Mouse (Mus musculus): ENCODE results near the gene Ppm1h. TPM values are rescaled to one million over a fixed set of nuclear protein-coding genes. Genes with fewer than 3 reads are reported as not detected.

Ppm1h gene
- polyA plus RNA-seq, 1 experiment from 2014 or later = 4.9 TPM

DNA sequence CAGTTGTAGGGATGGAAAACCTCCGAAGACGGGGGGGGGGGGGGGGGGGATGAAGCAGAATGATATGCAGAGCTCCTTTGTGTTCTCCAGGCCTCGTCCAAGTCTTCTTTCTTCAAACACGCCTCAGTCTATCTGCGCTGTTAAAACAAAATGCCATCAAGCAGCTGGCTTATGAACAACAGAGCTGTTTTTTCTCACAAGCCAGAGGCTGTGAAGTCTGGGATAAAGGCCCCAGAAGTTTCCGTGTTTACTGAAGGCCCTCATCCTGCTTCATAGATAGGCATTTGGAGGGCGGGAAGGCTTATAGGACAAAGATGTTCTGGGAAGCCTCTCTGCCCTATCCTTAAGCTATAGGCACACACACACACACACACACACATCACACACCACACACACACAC, 181.5 kb downstream of the Ppm1h start:
- peaks cover 30 to 35% of the 10 kb centered on the region in 2 experiments for H3K4me1 ChIP-seq (ENCODE audit: control insufficient read depth in 2 of 2, insufficient read depth in 2 of 2, low read length in 2 of 2)
- H3K9me3 ChIP-seq (ENCODE audit: control insufficient read depth, low read length) = no peaks in the 10 kb centered on the region
- no peaks in the 10 kb centered on the region for H3K36me3 ChIP-seq (ENCODE audit: control insufficient read depth, insufficient read depth, low read length)
- no peaks in the 10 kb centered on the region for H3K27me3 ChIP-seq (ENCODE audit: control insufficient read depth, insufficient read depth, low read length)
- H3K4me2 ChIP-seq (ENCODE audit: low read length) = no peak overlapping the region
- ATAC-seq (ENCODE audit: insufficient number of reproducible peaks, insufficient read depth, low FRiP score, low read depth) = no peak
- H3K27ac ChIP-seq (replicated peaks in 1 of 2; ENCODE audit: control insufficient read depth in 1 of 2, insufficient read depth in 1 of 2, low read depth in 2 of 2, low read length in 2 of 2) = peak overlapping the region; percentile 41 to 81; a peak in 2 of 4 replicates
- no peak overlapping the region for H3K9ac ChIP-seq (ENCODE audit: low read length)
- WGBS = 45% methylated on average over 7 of the region's 7 CpGs
- no peak overlapping the region for H3K4me3 ChIP-seq (ENCODE audit: control insufficient read depth in 1 of 2, insufficient read depth in 1 of 2, low read depth in 1 of 2, low read length in 2 of 2)

DNA sequence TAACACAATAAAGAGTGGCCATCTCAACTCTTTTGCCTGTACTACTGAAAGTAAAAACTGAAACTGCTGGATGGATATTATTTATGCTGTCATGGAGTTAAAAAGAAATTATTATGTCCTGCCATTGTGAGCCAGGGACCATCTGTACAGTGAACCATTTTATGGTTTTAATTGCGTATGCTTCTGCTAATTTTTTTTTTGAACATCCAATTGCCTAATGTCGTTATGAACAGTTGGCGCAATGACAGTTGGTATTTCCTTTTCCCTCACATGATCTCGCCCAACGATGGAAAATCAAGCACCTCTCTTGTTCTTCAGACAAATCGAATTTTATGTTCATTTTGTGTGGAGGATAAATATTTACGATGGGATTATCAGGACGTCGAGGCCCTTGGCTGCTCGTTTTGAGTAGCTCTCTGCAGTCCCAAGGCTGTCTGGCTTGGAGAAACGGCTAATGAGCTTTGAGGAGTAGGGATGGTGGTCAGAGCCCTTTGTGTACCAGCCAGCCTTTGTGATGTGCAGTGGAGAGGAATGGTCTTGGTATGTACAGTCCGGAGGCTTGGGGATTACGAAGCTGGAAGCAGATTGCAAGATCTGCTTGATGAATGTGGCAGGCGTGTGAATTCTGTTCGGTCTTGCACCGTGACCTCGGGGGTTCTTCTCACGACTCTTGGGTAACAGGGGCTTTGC, 183.3 kb downstream of the Ppm1h start:
- Histone ChIP-seq H3K4me2 (ENCODE audit: low read length) (no peak overlapping the region), H3K9me3 (ENCODE audit: control insufficient read depth, low read length) (no peaks in the 10 kb centered on the region), H3K9ac (ENCODE audit: low read length) (no peak overlapping the region), H3K36me3 (ENCODE audit: control insufficient read depth, insufficient read depth, low read length) (no peaks in the 10 kb centered on the region), H3K27ac (replicated peaks in 1 of 2; ENCODE audit: control insufficient read depth in 1 of 2, insufficient read depth in 1 of 2, low read depth in 2 of 2, low read length in 2 of 2) (no peak overlapping the region), H3K4me1 (ENCODE audit: control insufficient read depth in 2 of 2, insufficient read depth in 2 of 2, low read length in 2 of 2) (peaks cover 16 to 18% of the 10 kb centered on the region in 2 experiments), H3K27me3 (ENCODE audit: control insufficient read depth, insufficient read depth, low read length) (no peaks in the 10 kb centered on the region), H3K4me3 (ENCODE audit: control insufficient read depth in 1 of 2, insufficient read depth in 1 of 2, low read depth in 1 of 2, low read length in 2 of 2) (no peak overlapping the region)
- 91% methylated on average over 18 of the region's 18 CpGs for WGBS
- no peak for ATAC-seq (ENCODE audit: insufficient number of reproducible peaks, insufficient read depth, low FRiP score, low read depth)

DNA sequence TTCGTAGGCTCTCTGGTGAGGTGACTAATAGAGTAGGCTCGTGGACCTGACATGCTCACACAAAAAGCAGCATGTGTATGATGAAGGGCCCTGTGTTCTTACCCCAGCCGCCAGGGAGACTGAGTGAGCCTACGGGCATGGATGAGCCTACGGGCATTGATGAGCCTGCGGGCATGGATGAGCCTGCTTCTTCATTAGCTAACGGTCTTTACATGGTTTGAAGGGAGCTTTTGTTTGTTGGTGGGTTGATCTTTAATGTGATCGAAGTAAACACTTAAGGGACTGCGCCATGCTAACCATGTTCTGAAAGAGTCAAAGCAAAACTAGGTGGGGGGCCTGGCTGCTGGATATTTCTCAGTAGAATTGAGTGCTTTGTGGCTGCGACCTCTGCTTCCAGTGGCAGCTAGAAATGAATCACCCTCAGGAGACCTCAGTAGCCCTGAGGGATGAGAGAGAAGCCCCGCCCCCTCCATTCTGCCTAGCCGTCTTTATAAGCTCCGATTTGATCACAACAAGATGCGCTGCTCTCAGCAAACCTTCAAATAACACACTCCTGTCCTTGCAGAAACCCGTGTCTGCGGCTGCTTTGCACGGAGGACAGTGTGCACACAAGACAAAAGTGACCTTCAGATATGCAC, 183.9 kb downstream of the Ppm1h start:
- no peak for ATAC-seq (ENCODE audit: insufficient number of reproducible peaks, insufficient read depth, low FRiP score, low read depth)
- H3K27ac ChIP-seq (replicated peaks in 1 of 2; ENCODE audit: control insufficient read depth in 1 of 2, insufficient read depth in 1 of 2, low read depth in 2 of 2, low read length in 2 of 2) = no peak overlapping the region
- H3K9me3 ChIP-seq (ENCODE audit: control insufficient read depth, low read length) = no peaks in the 10 kb centered on the region
- H3K4me3 ChIP-seq (ENCODE audit: control insufficient read depth in 1 of 2, insufficient read depth in 1 of 2, low read depth in 1 of 2, low read length in 2 of 2) = no peak overlapping the region
- H3K4me1 ChIP-seq (ENCODE audit: control insufficient read depth in 2 of 2, insufficient read depth in 2 of 2, low read length in 2 of 2) = peaks cover 16 to 18% of the 10 kb centered on the region in 2 experiments
- 86% methylated on average over 17 of the region's 17 CpGs for WGBS
- H3K4me2 ChIP-seq (ENCODE audit: low read length) = no peak overlapping the region
- H3K9ac ChIP-seq (ENCODE audit: low read length) = no peak overlapping the region
- H3K27me3 ChIP-seq (ENCODE audit: control insufficient read depth, insufficient read depth, low read length) = no peaks in the 10 kb centered on the region
- H3K36me3 ChIP-seq (ENCODE audit: control insufficient read depth, insufficient read depth, low read length) = no peaks in the 10 kb centered on the region

DNA sequence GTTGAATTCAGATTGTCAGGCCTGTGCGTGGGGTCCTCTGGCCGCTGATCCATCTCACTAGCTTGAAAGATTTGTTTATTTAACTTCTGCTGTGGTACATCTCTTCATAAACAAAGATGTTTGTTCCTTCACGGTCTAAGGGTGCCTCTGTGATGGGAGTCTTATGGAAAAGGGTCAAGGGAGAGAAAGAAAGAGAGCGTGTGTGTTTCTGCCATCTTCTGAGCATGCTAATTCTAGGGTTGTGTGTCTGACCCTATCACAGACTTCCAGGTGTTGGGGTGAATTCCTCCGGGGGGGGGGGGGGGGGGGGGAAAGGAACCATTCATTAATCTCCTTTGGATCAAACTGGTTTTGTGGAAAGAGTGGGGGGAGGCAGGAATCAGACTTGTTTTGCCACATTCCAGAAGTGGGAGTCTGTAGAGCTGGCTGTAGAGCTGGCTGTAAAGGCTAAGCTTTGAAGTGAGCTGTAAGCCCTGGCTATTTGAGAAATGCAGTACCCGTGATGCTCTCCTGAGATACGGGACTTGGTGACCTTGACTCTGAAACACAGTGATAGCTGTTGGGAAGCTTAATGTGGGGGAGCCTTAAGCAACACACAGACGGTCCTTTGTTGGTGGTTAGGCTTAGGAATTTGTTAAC, 191.4 kb downstream of the Ppm1h start:
- WGBS = 49% methylated on average over 7 of the region's 8 CpGs
- Histone ChIP-seq H3K9ac (ENCODE audit: low read length) (no peak overlapping the region; the same call in 1 of the 2 replicates), H3K27ac (replicated peaks in 1 of 2; ENCODE audit: control insufficient read depth in 1 of 2, insufficient read depth in 1 of 2, low read depth in 2 of 2, low read length in 2 of 2) (peak overlapping the region; percentile 75 to 80), H3K27me3 (ENCODE audit: control insufficient read depth, insufficient read depth, low read length) (no peaks in the 10 kb centered on the region), H3K4me2 (ENCODE audit: low read length) (no peak overlapping the region), H3K4me3 (ENCODE audit: control insufficient read depth in 1 of 2, insufficient read depth in 1 of 2, low read depth in 1 of 2, low read length in 2 of 2) (no peak overlapping the region), H3K36me3 (ENCODE audit: control insufficient read depth, insufficient read depth, low read length) (no peaks in the 10 kb centered on the region), H3K4me1 (ENCODE audit: control insufficient read depth in 2 of 2, insufficient read depth in 2 of 2, low read length in 2 of 2) (peaks cover 10 to 14% of the 10 kb centered on the region in 2 experiments), H3K9me3 (ENCODE audit: control insufficient read depth, low read length) (no peaks in the 10 kb centered on the region)
- no peak; the same call in 1 of the 2 replicates for ATAC-seq (ENCODE audit: insufficient number of reproducible peaks, insufficient read depth, low FRiP score, low read depth)

DNA sequence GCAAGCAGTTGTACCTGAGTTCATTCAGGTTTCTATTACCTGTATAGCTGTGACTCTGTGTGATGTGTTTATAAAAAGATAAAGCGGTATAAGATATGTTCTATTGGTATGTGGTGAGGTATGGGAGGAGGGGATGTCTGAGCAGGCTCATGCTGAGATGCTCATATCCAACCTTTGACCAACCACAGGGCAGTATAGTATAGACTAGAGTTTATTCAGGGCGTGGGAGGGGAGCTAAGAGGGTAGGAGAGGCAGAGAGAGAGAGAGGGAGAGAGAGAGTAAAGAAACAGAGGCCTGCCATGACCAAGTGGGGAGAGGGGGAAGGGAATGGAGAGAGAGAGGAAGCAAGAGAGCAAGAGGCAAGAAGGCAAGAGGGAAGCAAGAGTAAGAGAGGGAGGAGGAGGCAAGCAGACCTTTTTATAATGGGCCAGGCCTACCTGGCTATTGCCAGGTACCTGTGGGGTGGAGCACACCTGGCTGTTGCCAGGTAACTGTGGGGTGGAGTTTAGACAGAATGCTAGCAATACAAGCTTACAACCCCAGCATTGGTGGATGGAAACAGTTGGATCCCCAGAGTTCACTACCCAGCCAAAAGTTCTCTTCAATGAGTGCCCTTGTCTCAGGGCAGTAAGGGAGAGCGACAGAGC, 192.4 kb downstream of the Ppm1h start:
- H3K27me3 ChIP-seq (ENCODE audit: control insufficient read depth, insufficient read depth, low read length) = no peaks in the 10 kb centered on the region
- H3K9me3 ChIP-seq (ENCODE audit: control insufficient read depth, low read length) = no peaks in the 10 kb centered on the region
- no peak overlapping the region for H3K9ac ChIP-seq (ENCODE audit: low read length)
- H3K4me3 ChIP-seq (ENCODE audit: control insufficient read depth in 1 of 2, insufficient read depth in 1 of 2, low read depth in 1 of 2, low read length in 2 of 2) = no peak overlapping the region
- no peak overlapping the region for H3K4me2 ChIP-seq (ENCODE audit: low read length)
- peak overlapping the region; percentile 75 to 80; a peak in 3 of 4 replicates for H3K27ac ChIP-seq (replicated peaks in 1 of 2; ENCODE audit: control insufficient read depth in 1 of 2, insufficient read depth in 1 of 2, low read depth in 2 of 2, low read length in 2 of 2)
- ATAC-seq (ENCODE audit: insufficient number of reproducible peaks, insufficient read depth, low FRiP score, low read depth) = no peak
- WGBS = 88% methylated on average over 3 of the region's 3 CpGs
- peaks cover 10 to 14% of the 10 kb centered on the region in 2 experiments for H3K4me1 ChIP-seq (ENCODE audit: control insufficient read depth in 2 of 2, insufficient read depth in 2 of 2, low read length in 2 of 2)
- H3K36me3 ChIP-seq (ENCODE audit: control insufficient read depth, insufficient read depth, low read length) = no peaks in the 10 kb centered on the region

DNA sequence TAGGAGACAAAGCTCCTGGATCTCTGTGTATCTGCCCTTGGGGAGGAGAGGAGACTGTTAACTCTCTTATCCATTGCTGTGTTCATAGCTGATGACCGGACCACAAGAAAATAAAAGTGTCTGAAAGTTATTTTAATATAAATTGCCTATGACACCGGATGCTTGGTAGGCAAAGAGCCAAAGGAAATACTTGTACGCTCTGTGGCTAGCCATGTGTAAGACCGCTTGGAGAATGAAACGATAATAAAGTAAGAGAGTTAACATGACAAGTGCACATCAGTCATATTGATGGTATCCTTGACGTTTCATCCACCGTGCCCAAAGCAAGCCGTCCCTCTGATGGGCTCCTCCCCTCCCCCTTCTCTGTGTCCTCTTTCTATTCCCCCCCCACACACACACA, 194.2 kb downstream of the Ppm1h start:
- no peaks in the 10 kb centered on the region for H3K27me3 ChIP-seq (ENCODE audit: control insufficient read depth, insufficient read depth, low read length)
- peaks cover 10 to 16% of the 10 kb centered on the region in 2 experiments for H3K4me1 ChIP-seq (ENCODE audit: control insufficient read depth in 2 of 2, insufficient read depth in 2 of 2, low read length in 2 of 2)
- ATAC-seq (ENCODE audit: insufficient number of reproducible peaks, insufficient read depth, low FRiP score, low read depth) = no peak
- no peak overlapping the region for H3K4me2 ChIP-seq (ENCODE audit: low read length)
- H3K27ac ChIP-seq (replicated peaks in 1 of 2; ENCODE audit: control insufficient read depth in 1 of 2, insufficient read depth in 1 of 2, low read depth in 2 of 2, low read length in 2 of 2) = no peak overlapping the region
- WGBS = 81% methylated on average over 8 of the region's 8 CpGs
- H3K9ac ChIP-seq (ENCODE audit: low read length) = no peak overlapping the region
- H3K36me3 ChIP-seq (ENCODE audit: control insufficient read depth, insufficient read depth, low read length) = no peaks in the 10 kb centered on the region
- no peaks in the 10 kb centered on the region for H3K9me3 ChIP-seq (ENCODE audit: control insufficient read depth, low read length)
- H3K4me3 ChIP-seq (ENCODE audit: control insufficient read depth in 1 of 2, insufficient read depth in 1 of 2, low read depth in 1 of 2, low read length in 2 of 2) = no peak overlapping the region

DNA sequence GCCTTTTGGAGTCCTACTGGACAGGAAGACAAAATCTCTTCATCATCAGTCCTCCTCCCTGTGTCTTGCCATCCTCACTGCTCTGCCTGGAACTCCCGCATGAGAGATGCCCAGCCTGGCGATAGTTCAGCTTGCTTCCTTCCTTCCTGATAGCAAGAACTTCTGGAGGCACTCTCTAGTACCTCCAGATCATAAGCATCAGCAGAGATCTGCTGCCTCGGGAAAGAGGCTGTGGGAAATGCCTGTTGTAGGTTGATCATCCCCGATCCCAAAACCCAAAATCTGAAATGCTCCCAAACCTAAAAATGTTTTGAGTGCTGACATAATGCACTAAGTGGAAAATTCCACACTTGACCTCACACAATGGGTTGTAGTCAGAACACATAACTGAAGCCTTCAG, 198.4 kb downstream of the Ppm1h start:
- Histone ChIP-seq H3K9ac (ENCODE audit: low read length) (no peak overlapping the region), H3K27me3 (ENCODE audit: control insufficient read depth, insufficient read depth, low read length) (no peaks in the 10 kb centered on the region), H3K4me3 (ENCODE audit: control insufficient read depth in 1 of 2, insufficient read depth in 1 of 2, low read depth in 1 of 2, low read length in 2 of 2) (no peak overlapping the region), H3K9me3 (ENCODE audit: control insufficient read depth, low read length) (no peaks in the 10 kb centered on the region), H3K27ac (replicated peaks in 1 of 2; ENCODE audit: control insufficient read depth in 1 of 2, insufficient read depth in 1 of 2, low read depth in 2 of 2, low read length in 2 of 2) (no peak overlapping the region), H3K4me1 (ENCODE audit: control insufficient read depth in 2 of 2, insufficient read depth in 2 of 2, low read length in 2 of 2) (peaks cover 3% of the 10 kb centered on the region in 2 experiments; a peak in 3 of 4 replicates), H3K36me3 (ENCODE audit: control insufficient read depth, insufficient read depth, low read length) (no peaks in the 10 kb centered on the region), H3K4me2 (ENCODE audit: low read length) (no peak overlapping the region)
- WGBS = 66% methylated on average over 4 of the region's 4 CpGs
- no peak for ATAC-seq (ENCODE audit: insufficient number of reproducible peaks, insufficient read depth, low FRiP score, low read depth)

Data from heart, embryonic 14.5 days (tissue).